Mouse (Mus musculus) embryonic facial prominence, embryonic 11.5 days (tissue): Measurements from ENCODE around the gene Col4a3. TPM values are rescaled to one million over a fixed set of nuclear protein-coding genes. Genes with fewer than 3 reads are reported as not detected.

Source experiments
- ATAC-seq: fragments of 200-750 bp; cut with Nextera tagmentation; replicated peaks from 2 replicates; pipeline ENCODE4 v1.8.0; 2017; ENCODE audit warnings: low read depth; ENCODE audit not compliant: insufficient number of reproducible peaks, low FRiP score, low TSS enrichment
- DNase-seq: peaks from one replicate; pipeline ENCODE4 v3.0.0-alpha.2; 2015; ENCODE audit warnings: low spot score
- H3K27ac ChIP-seq: fragments of 300-500 bp; sonication (generic); replicated peaks from 2 replicates; pipeline ENCODE4 v1.5.1; 2014; ENCODE audit warnings: mild to moderate bottlenecking, low read depth, low read length, control low read depth
- H3K27me3 ChIP-seq: fragments of 300-500 bp; sonication (generic); 2 replicates; pipeline ENCODE4 v1.6.1; 2014; ENCODE audit warnings: mild to moderate bottlenecking, low read length, moderate library complexity, mixed read lengths; ENCODE audit not compliant: control insufficient read depth, insufficient read depth
- H3K36me3 ChIP-seq: fragments of 300-500 bp; sonication (generic); replicated peaks from 2 replicates; pipeline ENCODE4 v1.6.1; 2014; ENCODE audit warnings: low read depth, mild to moderate bottlenecking, low read length, moderate library complexity, mixed read lengths; ENCODE audit not compliant: control insufficient read depth, insufficient read depth
- H3K4me1 ChIP-seq: fragments of 300-500 bp; sonication (generic); 2 replicates; pipeline ENCODE4 v1.6.1; 2014; ENCODE audit warnings: low read length, mixed read lengths; ENCODE audit not compliant: control insufficient read depth, insufficient read depth
- H3K4me2 ChIP-seq: fragments of 300-500 bp; sonication (generic); 2 replicates; pipeline ENCODE4 v1.6.1; 2014; ENCODE audit warnings: low read depth, mild to moderate bottlenecking, control low read depth, low read length, moderate library complexity
- H3K4me3 ChIP-seq: fragments of 300-500 bp; sonication (generic); 2 replicates; pipeline ENCODE4 v1.5.1; 2014; ENCODE audit warnings: low read depth, low read length, control low read depth
- H3K9ac ChIP-seq: fragments of 300-500 bp; sonication (generic); replicated peaks from 2 replicates; pipeline ENCODE4 v1.6.1; 2014; ENCODE audit warnings: mild to moderate bottlenecking, control low read depth, low read length
- H3K9me3 ChIP-seq: fragments of 300-500 bp; sonication (generic); replicated peaks from 2 replicates; pipeline ENCODE4 v1.6.1; 2016; ENCODE audit warnings: mild to moderate bottlenecking, low read length, inconsistent platforms, mixed read lengths; ENCODE audit not compliant: control insufficient read depth
- WGBS: fragments of 180-500 bp; shearing (Covaris S2); extraction: QIAGEN DNeasy Blood & Tissue Kit; methylation state at CpG from one replicate; pipeline ENCODE4 v1.1.7; 2014; 5-methylcytosine and 5-hydroxymethylcytosine counted together
- polyA plus RNA-seq: library from polyadenylated mRNA; unstranded; fragments of >200 nt; fragmentation: Nextera tagmentation; extraction: Ambion mirVana; gene quantifications from 2 replicates; pipeline ENCODE4 v1.2.1, GENCODE M21; 2014

Gene Col4a3
- polyA plus RNA-seq, 1 experiment from 2014 or later = 0.18 TPM

GRCm38 (mm10) chr1:82695915-82696314, 109.2 kb downstream of the Col4a3 start:
- Histone ChIP-seq H3K9ac (no peak overlapping the region), H3K4me3 (no peak overlapping the region), H3K4me1 (no peaks in the 10 kb centered on the region), H3K27me3 (no peaks in the 10 kb centered on the region), H3K36me3 (no peaks in the 10 kb centered on the region), H3K4me2 (no peak overlapping the region), H3K27ac (no peak overlapping the region), H3K9me3 (no peaks in the 10 kb centered on the region)
- DNase-seq = no peak
- ATAC-seq = no peak
- WGBS = 42% methylated on average over 3 of the region's 3 CpGs

GRCm38 (mm10) chr1:82717816-82718512, 131.2 kb downstream of the Col4a3 start:
- Histone ChIP-seq H3K27ac (no peak overlapping the region), H3K36me3 (no peaks in the 10 kb centered on the region), H3K9ac (no peak overlapping the region), H3K4me2 (no peak overlapping the region), H3K9me3 (no peaks in the 10 kb centered on the region), H3K4me3 (no peak overlapping the region), H3K4me1 (no peaks in the 10 kb centered on the region), H3K27me3 (no peaks in the 10 kb centered on the region)
- 80% methylated on average over 9 of the region's 9 CpGs for WGBS
- DNase-seq (no peak), ATAC-seq (no peak)

GRCm38 (mm10) chr1:82724339-82725025, 137.8 kb downstream of the Col4a3 start, which contains the start of gene Mff:
Gene Mff, plus strand, starts transcription at chr1:82724890.
- Histone ChIP-seq H3K27me3 (no peaks in the 10 kb centered on the region), H3K9ac (peak within 1 kb of the TSS; percentile 96), H3K4me2 (peak within 1 kb of the TSS; percentile 83), H3K4me1 (peaks cover 3% of the 10 kb centered on the region; the same call in 1 of the 2 replicates), H3K27ac (0 out of 2 replicates have a peak within 1 kb of the TSS, but pooled peaks have one; percentile 52), H3K4me3 (peak within 1 kb of the TSS; percentile 81), H3K9me3 (no peaks in the 10 kb centered on the region), H3K36me3 (no peaks in the 10 kb centered on the region)
- 10% methylated on average over 38 of the region's 38 CpGs for WGBS
- DNase-seq (peak; percentile 97), ATAC-seq (peak; percentile 98)

- Histone ChIP-seq H3K9ac (peak overlapping the region; percentile 96), H3K27ac (0 out of 2 replicates have a peak overlapping the region, but pooled peaks have one; percentile 52), H3K4me1 (peaks cover 3% of the 10 kb centered on the region; the same call in 1 of the 2 replicates), H3K36me3 (no peaks in the 10 kb centered on the region), H3K9me3 (no peaks in the 10 kb centered on the region), H3K27me3 (no peaks in the 10 kb centered on the region), H3K4me3 (peak overlapping the region; percentile 81), H3K4me2 (peak overlapping the region; percentile 83)
- ATAC-seq = peak; percentile 97
- WGBS = 2% methylated on average over 37 of the region's 37 CpGs
- no peak for DNase-seq
Observed at GRCm38 (mm10) chr1:82725026-82725874, 138.5 kb downstream of the Col4a3 start.

GRCm38 (mm10) chr1:82725875-82726185, 139.1 kb downstream of the Col4a3 start:
- DNase-seq (no peak), ATAC-seq (no peak)
- 48% methylated on average over 4 of the region's 4 CpGs for WGBS
- no peaks in the 10 kb centered on the region for H3K36me3 ChIP-seq
- H3K27ac ChIP-seq = no peak overlapping the region
- H3K9me3 ChIP-seq = no peaks in the 10 kb centered on the region
- peaks cover 3% of the 10 kb centered on the region; the same call in 1 of the 2 replicates for H3K4me1 ChIP-seq
- peak overlapping the region; percentile 81 for H3K4me3 ChIP-seq
- peak overlapping the region; percentile 83 for H3K4me2 ChIP-seq
- H3K27me3 ChIP-seq = no peaks in the 10 kb centered on the region
- peak overlapping the region; percentile 96 for H3K9ac ChIP-seq

- Histone ChIP-seq H3K36me3 (no peaks in the 10 kb centered on the region; the same call in 1 of the 2 replicates), H3K9ac (no peak overlapping the region), H3K9me3 (no peaks in the 10 kb centered on the region), H3K4me1 (peaks cover 3% of the 10 kb centered on the region; the same call in 1 of the 2 replicates), H3K27me3 (no peaks in the 10 kb centered on the region), H3K27ac (no peak overlapping the region), H3K4me2 (no peak overlapping the region), H3K4me3 (no peak overlapping the region)
- ATAC-seq = no peak
- no peak for DNase-seq
- WGBS = 94% methylated on average over 5 of the region's 5 CpGs
Observed at GRCm38 (mm10) chr1:82726482-82726881, 139.8 kb downstream of the Col4a3 start.

- no peaks in the 10 kb centered on the region for H3K4me1 ChIP-seq
- WGBS = 100% methylated on average over 1 of the region's 1 CpGs
- no peak for ATAC-seq
- no peaks in the 10 kb centered on the region; the same call in none of the 2 replicates for H3K36me3 ChIP-seq
- H3K4me2 ChIP-seq = no peak overlapping the region
- no peaks in the 10 kb centered on the region for H3K9me3 ChIP-seq
- H3K27ac ChIP-seq = no peak overlapping the region
- H3K9ac ChIP-seq = no peak overlapping the region
- H3K27me3 ChIP-seq = no peaks in the 10 kb centered on the region
- DNase-seq = no peak
- H3K4me3 ChIP-seq = no peak overlapping the region
Observed at GRCm38 (mm10) chr1:82733357-82733756, 146.6 kb downstream of the Col4a3 start.
